In genomic region chr4:109576933-109577332, GRCm38 (mm10) we compare ENCODE assay signal across 11 mouse cellular contexts. TPM values are rescaled to one million over a fixed set of nuclear protein-coding genes. Genes with fewer than 3 reads are reported as not detected.
A peak's percentile ranks its signal among the peaks of the same experiment; 100 is the strongest.
DNase-seq lines count a peak whose midpoint lies in the region; ATAC-seq and TF ChIP-seq lines count a peak whose summit lies in the region.
"Had no signal": no experiment of that assay in that cellular context is flagged by ENCODE, and none has a peak within 500 bp of the region (broad histone marks: within the 10 kb centered on the region; RNA-seq: fewer than 3 reads in every experiment).

No protein-coding gene starts in this region.

- TF ChIP-seq RAD21 in CH12.LX (IDR thresholded peaks at IDR 0.05; ENCODE audit: low read depth, low read length): peak; percentile 74

- in situ Hi-C loops in CH12.LX (cut with MboI; ENCODE audit: low pct_ligation_motif_present, low pct_unique_long_range_greater_than_20kb, low sequenced_read_pairs): loop anchor here (5.0 kb wide), 1 partner anchor 150 kb away; no protein-coding TSS in a partner anchor

- no peak overlapping the region for H3K4me2 ChIP-seq in CH12.LX (ENCODE audit: insufficient read depth, low read depth, poor library complexity, severe bottlenecking)
- H3K4me2 ChIP-seq in lung, postnatal 0 days (replicated peaks; ENCODE audit: low read depth, low read length): no peak overlapping the region

- 67% methylated on average over 5 of the region's 5 CpGs for WGBS in lung, postnatal 0 days

- TF ChIP-seq POLR2A in CH12.LX (IDR thresholded peaks at IDR 0.05; ENCODE audit: low read depth, low read length): no peak

- no peak overlapping the region for H3K4me3 ChIP-seq in CH12.LX (replicated peaks in 1 of 3; ENCODE audit: low read depth in 2 of 3, low read length in 2 of 3, poor library complexity in 1 of 3)
- H3K4me3 ChIP-seq in lung, postnatal 0 days (ENCODE audit: low read depth, low read length): no peak overlapping the region

- TF ChIP-seq EP300 in CH12.LX (IDR thresholded peaks at IDR 0.05; ENCODE audit: low read length): no peak
- no peak for TF ChIP-seq EP300 in lung, postnatal 0 days (IDR thresholded peaks at IDR 0.05)

- H3K4me1 ChIP-seq in CH12.LX (ENCODE audit: control insufficient read depth in 1 of 2, insufficient read depth in 2 of 2): peaks cover 0 to 9% of the 10 kb centered on the region in 2 experiments; a peak in 2 of 4 replicates
- H3K4me1 ChIP-seq in lung, postnatal 0 days (ENCODE audit: insufficient read depth, low read depth, low read length): no peaks in the 10 kb centered on the region

- TF ChIP-seq CTCF in CH12.LX (conservative IDR thresholded peaks at IDR 0.05 in 1 of 2, IDR thresholded peaks at IDR 0.05 in 1 of 2; ENCODE audit: low read depth in 2 of 2, low read length in 2 of 2): peak in 1 of 2 experiments; percentile 76; a peak in 2 of 4 replicates
- TF ChIP-seq CTCF in lung, postnatal 0 days (IDR thresholded peaks at IDR 0.05): peak; percentile 69

- H3K9me3 ChIP-seq in CH12.LX (replicated peaks; ENCODE audit: low read length): no peaks in the 10 kb centered on the region
- H3K9me3 ChIP-seq in lung, postnatal 0 days (ENCODE audit: low read length): no peaks in the 10 kb centered on the region

- DNase-seq in cerebellum, adult 8-10 months: peak; percentile 6
- no peak for DNase-seq in cerebellum, adult 11 months
- DNase-seq in kidney, adult 9 months: peak; percentile 55
- DNase-seq in kidney, adult 18-20 months: no peak
- DNase-seq in CH12.LX (ENCODE audit: extremely low read depth): peak; percentile 34
- peak; percentile 68 for DNase-seq in lung, postnatal 0 days (ENCODE audit: low spot score)
- no peak for DNase-seq in ovary, postnatal 36 days (ENCODE audit: low spot score)
- no peak for DNase-seq in left cerebral cortex, adult 11 months (ENCODE audit: low spot score)
- DNase-seq: gastrocnemius, postnatal 10 days; thymus, adult 2 months had no signal

- dilution Hi-C loops in CH12.LX (cut with MboI; ENCODE audit: extremely low pct_ligation_motif_present, extremely low pct_unique_long_range_greater_than_20kb, low sequenced_read_pairs): no loop called here

- H3K79me2 ChIP-seq in CH12.LX (replicated peaks; ENCODE audit: control insufficient read depth, extremely low read depth, insufficient read depth, poor library complexity, severe bottlenecking): no peaks in the 10 kb centered on the region

- H3K36me3 ChIP-seq in CH12.LX (replicated peaks in 1 of 2; ENCODE audit: control insufficient read depth in 1 of 2, insufficient read depth in 1 of 2, low read length in 1 of 2): no peaks in the 10 kb centered on the region
- H3K36me3 ChIP-seq in lung, postnatal 0 days (ENCODE audit: insufficient read depth, low read length): no peaks in the 10 kb centered on the region

- H3K27ac ChIP-seq in CH12.LX (ENCODE audit: insufficient read depth, low read depth): no peak overlapping the region
- no peak overlapping the region for H3K27ac ChIP-seq in lung, postnatal 0 days (ENCODE audit: low read length)

- no peak for ATAC-seq in lung, postnatal 0 days

- no peak overlapping the region for H3K9ac ChIP-seq in CH12.LX (ENCODE audit: insufficient read depth, low read depth)
- no peak overlapping the region for H3K9ac ChIP-seq in lung, postnatal 0 days (replicated peaks; ENCODE audit: low read depth)

- no peaks in the 10 kb centered on the region for H3K27me3 ChIP-seq in CH12.LX (replicated peaks)
- no peaks in the 10 kb centered on the region for H3K27me3 ChIP-seq in lung, postnatal 0 days (replicated peaks; ENCODE audit: insufficient read depth, low read length)

TF ChIP-seq in CH12.LX, 34 proteins besides CTCF, POLR2A, EP300 and RAD21:
- TF ChIP-seq GABPA (IDR thresholded peaks at IDR 0.05; ENCODE audit: insufficient replicate concordance, low read depth, low read length): no peak
- TF ChIP-seq SMC3 (IDR thresholded peaks at IDR 0.05; ENCODE audit: low read depth, low read length): peak; percentile 75
- 0 out of 2 replicates have a peak, but pooled peaks have one; percentile 19 for TF ChIP-seq IRF4 (IDR thresholded peaks at IDR 0.05; ENCODE audit: low read depth, low read length)
- peak; percentile 29; the same call in 1 of the 2 replicates for TF ChIP-seq JUN (IDR thresholded peaks at IDR 0.05; ENCODE audit: insufficient read depth, low read depth, low read length)
TF ChIP-seq in CH12.LX: peak in this region for 3.

RNA-seq across cellular contexts. Expression of gene 4930522H14Rik, which starts 45.8 kb away (rescaled TPM):
- total RNA-seq in CH12.LX (2012; rRNA removed) (not detected in 2 replicates), CH12.LX (2014; rRNA removed) (not detected in 2 replicates)
- polyA plus RNA-seq in CH12.LX (2012; ENCODE audit: insufficient read length, low read depth): not detected in 2 replicates
- not detected in 2 replicates for polyA plus RNA-seq in lung, postnatal 0 days (2015; fragmentation: Nextera tagmentation; extraction: Ambion mirVana)
- total RNA-seq: gastrocnemius, postnatal 10 days; layer of hippocampus, adult 18-20 months had no signal
- polyA plus RNA-seq: thymus, adult 2 months had no signal

Comparison
In these comparisons a context has a peak if more than half of its experiments do, and no peak if none do; other contexts are left out.
1. DNase-seq: peak in cerebellum, adult 8-10 months (single experiment), kidney, adult 9 months (single experiment), CH12.LX (single experiment) and lung, postnatal 0 days (single experiment); none in cerebellum, adult 11 months (single experiment), kidney, adult 18-20 months (single experiment), ovary, postnatal 36 days (single experiment) and left cerebral cortex, adult 11 months (single experiment).